Mouse (Mus musculus) ES-E14 (cell line): ENCODE measurements around the gene Gprasp1.

Experiments
- CHD2 ChIP-seq: IDR thresholded peaks from 2 replicates; pipeline ENCODE4 v1.6.1; 2014; ENCODE audit warnings: mild to moderate bottlenecking, low read depth, low read length, inconsistent platforms
- HCFC1 ChIP-seq: IDR thresholded peaks from 2 replicates; pipeline ENCODE4 v1.6.1; 2012; ENCODE audit warnings: low read length, inconsistent platforms, borderline replicate concordance; ENCODE audit not compliant: insufficient read depth
- MAFK ChIP-seq: IDR thresholded peaks from 2 replicates; pipeline ENCODE4 v1.6.1; 2014; ENCODE audit warnings: mild to moderate bottlenecking, low read depth, low read length, inconsistent platforms; ENCODE audit not compliant: insufficient read depth
- ZC3H11A ChIP-seq: IDR thresholded peaks from 2 replicates; pipeline ENCODE4 v1.6.1; 2012; ENCODE audit warnings: low read depth, mild to moderate bottlenecking, inconsistent platforms, low read length, borderline replicate concordance
- ZNF384 ChIP-seq: IDR thresholded peaks from 2 replicates; pipeline ENCODE4 v1.6.1; 2012; ENCODE audit warnings: low read depth, low read length, inconsistent platforms

DNA sequence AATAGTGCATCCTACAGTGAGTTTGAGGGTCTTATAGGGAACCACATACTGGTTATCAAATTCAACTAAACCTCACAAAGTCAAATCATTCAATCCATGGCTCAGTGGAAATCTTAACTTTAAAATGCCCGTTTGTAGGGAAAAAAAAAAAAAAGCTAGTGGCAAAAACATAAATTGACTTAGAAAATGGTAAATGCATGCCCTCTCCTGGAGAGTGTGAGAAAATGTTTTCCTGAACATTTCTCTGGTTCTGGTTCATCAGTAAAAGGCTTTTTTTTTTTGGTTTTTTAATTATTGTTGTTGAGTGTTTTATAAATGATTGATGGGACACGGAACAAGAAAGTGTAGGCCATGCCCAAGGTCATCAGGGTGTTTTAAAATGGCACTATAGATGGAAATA, 38.2 kb upstream of the Gprasp1 start:
- no peak for TF ChIP-seq HCFC1
- no peak for TF ChIP-seq CHD2
- no peak for TF ChIP-seq ZNF384
- no peak for TF ChIP-seq MAFK
- TF ChIP-seq ZC3H11A, result no peak
